Mouse (Mus musculus): Measurements from ENCODE around the gene Slc22a16.

The Slc22a16 gene

GRCm38 (mm10) chr10:40604706-40605394 is 34.7 kb downstream of the Slc22a16 start:
- 34% methylated on average over 6 of the region's 6 CpGs for WGBS

- 67% methylated on average over 1 of the region's 1 CpGs for WGBS
Observed at GRCm38 (mm10) chr10:40619760-40620159, 49.6 kb downstream of the Slc22a16 start.

- 78% methylated on average over 7 of the region's 7 CpGs for WGBS
Observed at GRCm38 (mm10) chr10:40629140-40629539, 59.0 kb downstream of the Slc22a16 start.

DNA sequence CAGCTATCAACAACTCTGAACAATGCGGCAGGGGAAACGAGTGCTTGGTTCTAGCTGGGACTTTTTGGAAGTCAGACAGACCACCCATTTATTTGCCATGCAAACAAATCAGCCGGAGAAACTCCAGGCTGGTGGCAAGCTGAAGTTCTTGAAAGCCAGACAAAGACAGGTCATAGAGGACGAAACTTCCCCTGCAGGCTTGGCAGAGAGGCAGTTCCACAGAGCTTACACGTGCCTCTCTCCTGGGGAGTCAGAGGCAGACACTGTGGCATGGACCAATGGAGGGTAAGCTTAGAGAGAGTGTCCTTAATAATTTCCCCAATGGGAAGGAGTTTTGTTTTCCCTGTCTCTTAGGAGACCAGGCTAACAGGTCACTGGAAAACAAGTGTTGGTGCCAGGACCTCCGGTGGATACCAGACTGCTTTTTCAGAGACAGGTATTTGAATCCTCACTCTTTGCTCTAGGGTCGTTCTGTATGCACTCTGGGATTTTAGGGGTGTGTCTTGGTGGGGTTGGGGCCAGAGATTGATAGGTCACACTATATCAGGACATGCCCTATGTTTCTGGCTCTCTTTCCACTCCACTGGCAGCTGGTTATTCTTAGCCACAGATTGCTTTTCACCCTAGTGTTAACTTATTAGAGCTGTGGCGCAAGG is 59.6 kb downstream of the Slc22a16 start, which contains the start of gene Ddo:
TSS of gene Ddo (plus strand) at position 356 of the 656 bp plus-strand sequence.
- 41% methylated on average over 8 of the region's 8 CpGs for WGBS

GRCm38 (mm10) chr10:40630457-40630856 is 60.3 kb downstream of the Slc22a16 start:
- 41% methylated on average over 5 of the region's 5 CpGs for WGBS

DNA sequence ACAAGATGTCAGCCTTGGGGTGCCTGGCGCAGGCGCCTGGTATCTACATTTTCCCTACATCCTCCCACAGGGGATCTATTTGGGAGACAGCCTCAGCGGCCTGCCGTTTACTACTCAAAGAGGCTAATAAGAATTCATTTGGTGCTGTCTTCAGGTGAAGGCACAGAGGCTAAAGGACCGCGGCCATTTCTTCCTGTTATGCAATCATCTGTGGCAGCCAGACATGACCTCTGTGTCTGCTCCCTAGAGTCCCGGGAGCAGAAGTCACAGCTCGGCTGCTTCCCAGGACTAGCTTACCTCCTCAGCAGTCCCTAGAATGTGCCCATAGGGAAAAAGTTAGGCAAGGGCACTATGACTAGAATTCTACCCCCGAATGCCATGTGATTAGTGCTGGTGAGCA is 60.8 kb downstream of the Slc22a16 start:
- WGBS, result 76% methylated on average over 9 of the region's 9 CpGs

DNA sequence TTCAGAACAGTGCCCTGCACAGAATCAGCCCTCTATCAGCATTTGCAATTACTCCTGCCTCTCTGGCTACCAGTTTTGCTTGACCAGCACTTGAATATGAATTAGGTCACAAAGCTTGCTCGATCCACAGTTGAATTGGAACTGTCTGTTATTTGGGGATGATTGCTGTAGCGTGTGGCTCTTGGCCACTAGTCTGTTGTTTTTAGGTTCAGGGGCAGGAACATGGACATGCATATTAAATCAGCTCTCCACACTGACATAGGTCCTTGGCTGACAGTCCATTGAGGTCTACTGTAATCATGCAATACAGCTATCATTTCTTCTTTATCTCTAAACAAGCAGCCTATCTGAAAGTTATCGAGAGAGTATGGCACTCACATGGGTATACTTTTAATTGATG is 62.0 kb downstream of the Slc22a16 start:
- 68% methylated on average over 3 of the region's 3 CpGs for WGBS

DNA sequence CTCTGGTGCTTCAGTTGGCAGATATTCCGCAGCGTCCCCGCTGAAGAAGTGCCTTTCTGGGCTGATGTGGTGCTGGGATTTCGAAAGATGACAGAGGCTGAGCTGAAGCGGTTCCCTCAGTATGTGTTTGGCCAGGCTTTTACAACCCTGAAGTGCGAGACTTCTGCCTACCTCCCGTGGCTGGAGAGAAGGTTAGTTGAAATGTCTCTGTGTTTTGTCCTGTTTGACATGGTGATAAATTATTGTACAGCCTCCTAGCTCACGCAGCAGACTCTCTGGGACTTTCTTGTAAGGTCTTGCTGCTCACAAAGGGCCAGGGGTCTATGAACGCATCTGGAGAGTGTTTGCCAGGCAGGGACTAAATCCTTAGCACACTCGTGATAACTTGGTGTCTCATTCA is 67.2 kb downstream of the Slc22a16 start:
- 77% methylated on average over 10 of the region's 10 CpGs for WGBS

GRCm38 (mm10) chr10:40638276-40638675 is 68.1 kb downstream of the Slc22a16 start:
- 34% methylated on average over 7 of the region's 7 CpGs for WGBS

DNA sequence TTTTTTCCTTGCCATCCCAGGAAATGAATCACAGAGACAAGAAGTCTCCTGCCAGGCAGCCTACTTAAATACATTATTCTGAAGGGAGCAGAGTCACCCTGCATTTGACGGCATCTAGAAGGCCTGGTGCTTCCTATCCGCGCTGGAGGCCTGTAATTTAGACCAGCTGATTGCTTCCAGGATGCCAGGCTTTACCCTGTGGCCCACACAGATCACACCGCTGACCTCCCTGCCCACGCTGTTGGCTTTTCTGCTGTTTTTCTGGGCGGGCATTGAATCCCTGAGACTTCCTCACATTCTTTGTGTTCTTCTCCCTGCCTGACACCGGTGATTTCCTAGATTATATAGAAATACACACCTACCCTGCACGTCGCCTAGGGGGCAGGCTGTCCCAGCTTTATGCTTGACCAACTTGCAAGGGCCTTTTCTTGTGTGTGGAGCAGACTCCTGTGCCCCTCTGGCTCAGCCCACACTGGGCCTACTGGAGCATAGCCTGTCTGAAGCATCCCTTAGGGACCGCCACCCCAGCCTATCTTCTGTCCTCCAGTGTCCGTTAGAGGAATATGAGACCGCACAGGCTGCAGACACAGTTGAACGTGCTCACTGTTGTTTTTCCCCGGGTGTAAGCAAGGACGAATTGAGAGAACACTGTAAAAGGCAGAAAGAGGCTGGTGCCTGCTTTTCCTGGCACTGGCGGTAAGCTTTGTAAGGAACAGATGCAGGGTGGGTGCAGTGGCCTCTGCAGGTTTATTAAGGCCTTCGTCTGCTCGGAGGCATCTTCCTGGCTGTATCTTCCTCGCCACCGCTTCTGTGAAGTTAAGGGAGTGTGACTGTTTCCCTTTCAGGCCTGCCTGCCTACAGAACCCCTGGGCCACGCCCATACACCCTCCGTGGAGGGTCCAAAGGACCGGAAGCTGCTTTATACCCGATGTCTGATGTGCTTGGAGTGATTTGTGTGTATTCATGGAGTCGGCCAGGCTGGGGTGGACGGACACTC is 69.0 kb downstream of the Slc22a16 start:
- WGBS, result 46% methylated on average over 26 of the region's 26 CpGs

DNA sequence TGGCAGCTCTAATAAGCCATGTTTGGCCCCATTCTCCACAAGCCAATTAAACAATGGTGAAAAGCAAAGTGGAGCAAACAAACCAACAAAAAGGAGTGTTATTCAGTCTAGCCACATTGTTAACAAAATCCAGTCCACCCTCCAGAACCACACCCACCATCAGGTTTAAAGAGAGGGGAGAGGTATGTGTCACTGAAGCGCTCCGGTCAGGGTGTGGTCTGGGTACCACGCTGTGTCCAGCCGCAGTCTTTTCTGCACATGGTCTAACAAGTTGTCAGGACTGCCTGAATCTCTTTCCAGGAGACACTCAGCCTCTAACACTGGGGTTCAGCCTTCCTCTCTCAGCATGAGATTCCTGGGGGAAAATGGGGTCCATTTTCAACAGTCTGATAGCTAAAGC is 70.3 kb downstream of the Slc22a16 start:
- 82% methylated on average over 4 of the region's 4 CpGs for WGBS

DNA sequence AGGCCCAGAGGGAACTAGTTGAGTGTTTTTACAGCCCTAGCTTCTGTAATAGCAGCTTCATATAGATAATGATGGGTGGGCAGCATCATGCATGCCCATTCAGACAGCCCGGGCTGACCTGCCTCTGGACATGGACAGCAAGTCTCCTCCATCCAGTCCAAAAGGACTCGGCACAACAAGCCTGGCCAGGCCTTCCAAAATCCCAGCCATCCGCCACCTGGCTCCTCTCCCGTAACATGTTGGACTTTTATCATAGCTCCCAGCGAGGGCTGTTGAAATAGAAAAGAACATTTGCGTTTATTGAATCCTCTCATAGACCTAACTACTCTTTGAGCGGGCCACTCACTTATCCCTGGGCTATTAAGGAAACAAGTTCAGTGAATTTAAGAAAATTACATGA is 71.8 kb downstream of the Slc22a16 start:
- WGBS, result 74% methylated on average over 7 of the region's 7 CpGs

DNA sequence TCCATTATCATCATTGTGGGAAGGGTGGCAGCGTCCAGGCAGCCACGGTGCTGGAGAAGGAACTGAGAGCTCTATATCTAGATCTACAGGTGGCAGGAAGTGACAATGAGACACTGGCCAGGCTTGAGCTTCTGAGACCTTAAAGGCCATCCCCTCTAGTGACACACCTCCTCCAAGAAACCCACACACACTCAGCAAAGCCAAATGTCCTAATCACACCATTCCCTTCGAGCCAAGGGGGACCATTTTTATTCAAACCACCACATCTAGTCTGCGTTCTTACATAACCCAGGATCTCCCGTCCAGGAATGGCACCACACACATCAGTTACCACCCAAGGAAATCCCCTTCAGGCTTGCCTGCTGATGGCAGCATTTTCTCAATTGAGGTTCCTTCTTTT is 73.0 kb downstream of the Slc22a16 start:
- WGBS, result 74% methylated on average over 5 of the region's 5 CpGs

DNA sequence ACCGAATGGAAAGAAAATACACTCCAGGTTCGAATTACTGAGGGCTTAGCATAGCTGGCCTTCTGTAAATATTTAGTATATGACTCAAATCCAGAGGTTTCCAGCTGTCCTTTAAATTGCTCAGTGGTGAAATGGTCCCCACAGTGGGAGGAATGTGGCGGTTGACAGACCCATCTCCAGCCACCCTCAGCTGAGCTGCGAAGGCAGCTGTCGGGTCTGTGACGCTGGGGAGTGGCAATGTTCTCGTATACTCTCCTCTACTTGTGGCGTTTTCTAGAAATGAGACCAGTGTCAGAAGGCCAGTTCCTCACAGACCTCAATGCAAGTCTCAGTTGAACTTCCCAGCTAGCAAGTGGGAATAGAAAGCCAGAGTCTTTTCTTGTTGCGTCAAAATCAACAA is 74.3 kb downstream of the Slc22a16 start:
- WGBS, result 72% methylated on average over 9 of the region's 9 CpGs

GRCm38 (mm10) chr10:40645346-40645745 is 75.2 kb downstream of the Slc22a16 start:
- WGBS, result 82% methylated on average over 1 of the region's 1 CpGs

- WGBS, result 84% methylated on average over 12 of the region's 12 CpGs
Observed at GRCm38 (mm10) chr10:40648776-40649175, 78.6 kb downstream of the Slc22a16 start.

GRCm38 (mm10) chr10:40649634-40650033 is 79.5 kb downstream of the Slc22a16 start:
- WGBS, result 34% methylated on average over 4 of the region's 4 CpGs

GRCm38 (mm10) chr10:40651676-40652075 is 81.5 kb downstream of the Slc22a16 start:
- 23% methylated on average over 2 of the region's 2 CpGs for WGBS
